Mouse (Mus musculus): ENCODE measurements around the gene Asb16.
"Not testable (repeated sequence)": the region's sequence is repeated elsewhere in the genome, so short reads cannot be mapped to it uniquely, and the experiment has no call there.

Asb16 gene

DNA sequence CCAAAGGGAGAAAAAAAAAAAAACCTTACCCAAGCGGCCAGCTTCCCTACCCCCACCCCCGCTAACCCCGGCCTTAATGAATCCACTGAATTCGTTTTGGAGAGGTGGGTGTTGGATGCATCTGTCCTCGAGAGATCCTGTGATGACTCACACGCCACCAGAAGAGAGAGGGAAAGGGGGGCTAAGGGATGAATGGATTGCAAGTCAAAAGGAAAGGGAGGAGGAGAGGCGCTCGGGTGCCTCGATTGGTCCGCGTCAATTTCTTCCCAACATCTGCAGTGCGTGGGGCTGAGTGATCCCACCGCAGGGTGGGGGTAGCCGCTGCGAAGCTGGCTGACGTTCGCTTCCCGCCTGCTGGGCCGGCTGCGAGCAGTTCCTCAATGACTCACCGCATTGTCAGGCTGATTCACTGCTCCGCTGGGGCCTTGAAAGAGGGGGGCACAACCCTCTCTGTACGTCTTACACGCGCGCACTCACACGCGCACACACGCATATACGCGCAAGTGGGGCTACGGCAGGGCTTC, 23.6 kb upstream of the Asb16 start:
- peak; percentile 84 for DNase-seq

DNA sequence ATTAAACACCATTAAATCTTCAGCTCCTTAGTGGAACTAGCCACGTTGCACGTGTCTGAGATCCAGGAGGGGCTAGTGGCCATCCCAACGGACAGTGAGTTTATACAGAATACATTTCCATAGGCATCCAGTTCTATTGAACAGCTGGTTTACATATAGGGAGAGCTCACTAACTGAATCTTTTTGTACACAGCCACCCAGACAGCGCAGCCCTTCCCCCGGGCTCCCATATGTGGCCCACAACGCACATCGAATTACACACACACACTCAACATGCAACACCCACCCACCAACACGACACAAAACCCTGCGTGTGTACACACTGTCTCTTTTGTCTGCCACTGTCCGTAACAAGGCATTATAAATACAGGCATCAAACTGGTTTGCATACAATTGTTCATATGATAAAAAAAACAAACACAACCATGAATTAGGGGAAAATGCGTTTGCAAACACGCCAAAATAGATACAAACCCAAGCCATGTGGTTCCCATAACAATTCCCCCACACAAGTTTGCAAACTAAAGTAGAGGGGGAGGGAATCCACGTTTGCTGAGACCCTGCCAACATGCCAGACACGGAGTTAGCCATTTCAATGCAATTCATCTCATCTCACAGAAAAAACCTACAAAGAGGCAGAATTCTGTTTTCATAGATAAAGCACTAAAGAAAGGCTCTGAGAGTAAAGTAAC, 22.8 kb upstream of the Asb16 start:
- peak; percentile 16 for DNase-seq

DNA sequence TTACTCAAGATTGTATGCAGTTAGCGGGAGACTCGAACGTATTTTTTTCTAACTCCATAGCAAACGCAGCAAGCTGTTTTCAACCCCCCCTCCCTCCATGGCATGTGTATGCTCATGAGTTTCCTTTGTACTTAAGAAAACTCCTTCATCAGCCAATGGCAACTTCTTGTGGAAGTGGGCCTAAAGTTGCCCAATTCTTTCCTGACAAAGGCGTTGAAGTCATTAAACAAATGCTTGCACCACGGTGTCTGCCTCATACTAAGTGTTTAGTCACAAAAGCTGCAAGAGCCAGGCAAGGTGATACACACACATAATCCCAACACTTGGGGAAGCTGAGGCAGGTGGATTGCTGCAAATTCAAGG, 22.3 kb upstream of the Asb16 start:
- DNase-seq: no peak

DNA sequence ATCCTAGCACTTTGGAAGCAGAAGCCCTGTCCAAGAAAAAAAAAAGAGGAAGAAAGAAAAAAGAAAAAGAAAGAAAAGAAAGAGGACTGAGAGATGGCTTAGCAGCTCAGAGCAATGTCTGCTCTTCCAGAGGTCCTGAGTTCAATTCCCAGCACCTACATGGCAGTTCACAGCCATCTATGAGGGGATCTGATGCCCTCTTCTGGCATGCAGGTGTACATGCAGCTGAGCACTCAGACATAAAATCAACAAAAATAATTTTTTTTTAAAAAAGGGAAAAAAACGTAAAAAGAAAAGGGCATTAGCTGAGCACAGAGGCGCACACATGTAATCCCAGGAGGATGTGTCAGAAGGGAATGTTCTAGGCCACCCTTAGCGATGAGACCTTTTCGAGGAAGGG, 21.7 kb upstream of the Asb16 start:
- no peak for DNase-seq

DNA sequence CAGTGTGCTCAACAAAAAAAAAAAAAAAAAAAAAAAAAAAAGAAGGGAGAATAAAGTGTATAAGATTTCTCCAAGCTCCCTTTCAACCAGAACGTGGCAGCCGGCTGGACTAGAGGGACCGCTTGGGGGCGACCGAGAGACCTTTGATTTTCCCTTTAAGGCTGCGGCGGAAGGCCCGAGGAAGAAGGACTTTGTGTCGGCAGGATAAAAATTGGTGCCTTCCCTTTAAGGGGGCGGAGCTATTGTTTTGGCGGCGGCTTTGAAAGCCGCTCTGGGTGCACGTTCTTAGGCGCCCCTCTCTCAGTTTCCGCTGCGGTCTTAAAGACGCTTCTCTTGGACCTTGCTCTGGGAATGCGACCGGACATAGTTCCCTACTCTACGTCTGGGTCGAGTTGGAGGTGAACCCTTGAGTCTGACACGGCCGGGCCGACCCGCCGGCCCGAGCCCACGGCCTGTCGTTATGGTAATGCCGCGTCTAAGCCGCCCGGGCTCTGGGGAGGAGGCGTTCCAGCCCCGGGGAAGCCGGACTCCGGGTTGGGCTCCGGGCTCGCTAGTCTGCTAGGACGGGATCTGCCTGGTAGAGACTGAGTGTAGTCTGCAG, 19.8 kb upstream of the Asb16 start, which contains the start of gene BC030867:
TSS of gene BC030867 (plus strand) at position 253 of the 601 bp plus-strand sequence.
- DNase-seq: peak; percentile 96

DNA sequence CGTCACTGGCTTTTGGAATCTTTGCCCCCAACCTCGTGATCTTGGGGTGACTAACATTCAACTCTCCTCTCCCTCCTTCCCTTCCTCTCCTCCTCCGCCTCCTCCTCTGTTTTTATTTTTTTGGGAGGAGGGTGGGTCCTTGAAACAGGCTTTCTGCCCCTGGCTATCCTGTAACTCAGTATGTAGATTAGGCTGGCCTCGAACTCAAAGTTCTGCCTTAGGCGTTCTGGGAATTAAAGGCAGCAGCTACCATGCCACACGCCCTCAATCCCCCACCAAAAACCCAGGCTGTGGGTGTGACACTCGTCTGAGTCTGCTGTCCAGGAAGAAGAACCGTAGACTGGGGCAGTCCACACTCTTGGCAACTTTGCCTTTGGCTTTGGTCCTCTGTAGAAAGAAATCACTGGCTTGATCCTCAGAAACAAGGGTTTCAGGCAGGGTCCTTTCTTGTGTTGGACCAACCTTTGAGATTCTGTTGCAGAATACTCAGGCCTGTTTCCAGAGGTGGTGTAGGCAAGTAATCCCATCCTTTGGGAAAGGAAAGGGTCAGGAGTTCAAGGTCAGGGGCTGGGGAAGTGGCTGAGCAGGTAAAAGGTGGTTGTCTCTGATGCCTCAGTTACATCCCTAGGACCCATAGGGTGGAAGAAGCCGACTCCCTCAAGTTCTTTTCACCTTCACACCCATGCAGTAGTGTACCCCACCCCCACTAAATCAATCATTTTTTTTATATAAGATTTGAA, 19.0 kb upstream of the Asb16 start:
- no peak for DNase-seq

DNA sequence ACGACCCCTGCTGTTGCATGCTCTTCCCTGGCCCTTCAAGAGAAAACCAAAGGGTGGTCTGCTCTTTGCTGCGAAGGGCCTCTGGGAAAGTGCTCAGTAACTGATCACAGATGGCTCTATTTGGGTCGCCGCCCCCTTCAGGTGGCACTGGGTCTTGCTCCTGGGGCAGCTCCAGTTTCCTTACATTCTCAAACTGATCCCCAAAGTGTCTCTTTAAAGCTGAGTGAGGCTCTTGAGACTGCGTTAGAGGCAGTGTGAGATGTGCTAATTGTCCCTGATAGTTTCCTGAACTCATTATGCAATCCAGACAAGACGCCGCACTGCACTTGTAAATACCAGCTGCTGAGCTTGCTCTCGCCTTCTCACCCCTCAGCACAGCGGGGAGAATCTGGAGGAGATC, 11.0 kb upstream of the Asb16 start:
- DNase-seq: peak; percentile 62

DNA sequence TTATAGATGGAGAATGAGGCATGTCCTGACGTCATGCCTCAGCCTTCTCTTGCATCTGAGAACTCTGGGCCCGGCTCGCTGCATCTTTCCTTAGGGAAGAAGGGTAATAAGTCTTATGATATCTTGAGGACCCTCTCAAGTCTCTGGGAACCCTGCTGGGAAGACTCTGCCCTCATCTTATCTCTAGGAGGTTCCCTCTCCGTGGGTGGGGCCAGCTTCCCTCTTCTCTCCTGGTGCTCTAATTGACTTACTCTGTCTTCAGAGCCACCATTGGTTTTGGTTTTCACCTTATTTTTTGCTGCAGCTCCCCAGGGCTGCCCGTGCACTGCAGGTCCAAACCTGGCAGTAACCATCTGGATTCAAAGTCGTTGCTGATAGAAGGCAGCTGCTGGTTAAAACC, 10.4 kb upstream of the Asb16 start:
- no peak for DNase-seq

DNA sequence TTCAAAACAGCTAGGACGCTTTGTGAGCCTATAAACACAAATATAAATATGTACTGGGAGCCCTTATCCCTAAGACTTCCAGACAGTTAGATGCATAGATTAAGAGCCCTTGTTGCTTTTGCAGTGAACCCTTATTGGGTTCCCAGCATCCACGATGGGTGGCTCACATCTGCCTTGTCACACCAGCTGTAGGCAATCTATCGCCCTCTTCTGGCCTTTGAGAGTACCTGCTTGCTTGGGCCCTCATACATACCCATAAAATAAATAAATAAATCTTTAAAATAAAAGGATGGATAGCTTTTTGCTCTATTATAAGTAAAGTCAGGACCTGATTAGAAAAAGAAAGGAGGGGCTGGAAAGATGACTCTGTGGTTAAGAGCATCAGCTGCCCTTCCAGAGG, 10.0 kb upstream of the Asb16 start:
- DNase-seq: peak; percentile 37

DNA sequence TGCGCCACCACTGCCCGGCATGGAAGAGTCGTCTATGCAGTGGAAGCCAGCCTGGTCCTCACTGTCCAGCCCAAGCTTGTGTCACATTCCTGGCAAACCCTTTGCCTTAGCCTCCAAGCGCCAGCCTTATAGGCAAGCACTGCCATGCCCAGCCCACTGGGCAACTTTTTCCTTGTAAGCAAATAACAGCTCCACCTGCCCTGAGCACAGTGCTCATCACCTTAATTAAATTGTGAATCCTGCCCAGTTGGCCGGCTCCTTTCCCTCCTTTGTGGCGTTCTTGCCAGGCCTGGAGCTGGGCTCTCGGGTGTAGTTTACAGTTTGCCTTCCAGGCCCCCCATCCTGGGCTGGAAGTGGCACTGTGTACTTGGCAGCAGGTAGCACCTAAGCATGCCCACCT, 5.3 kb upstream of the Asb16 start:
- DNase-seq: no peak

DNA sequence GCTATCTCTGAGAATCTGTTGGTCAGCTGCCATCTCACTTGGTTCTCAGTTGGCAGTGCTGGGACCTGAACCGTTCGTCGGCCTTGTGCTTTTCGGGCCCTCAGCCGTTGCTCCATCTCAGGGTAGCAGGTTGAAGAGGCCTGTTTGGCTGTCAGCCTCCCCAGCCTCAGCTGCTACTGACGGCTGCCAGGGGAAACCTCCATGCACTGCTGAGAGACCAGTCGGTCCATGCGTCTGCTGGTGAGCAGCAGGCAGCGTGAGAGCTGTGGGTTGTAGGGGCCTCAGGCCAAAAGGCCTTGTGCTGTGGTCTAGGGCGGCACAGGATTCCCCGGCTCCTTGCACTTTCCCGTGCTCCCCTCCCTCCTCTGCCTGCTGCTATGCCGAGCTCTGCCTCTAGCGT, 2.7 kb upstream of the Asb16 start:
- DNase-seq: no peak

DNA sequence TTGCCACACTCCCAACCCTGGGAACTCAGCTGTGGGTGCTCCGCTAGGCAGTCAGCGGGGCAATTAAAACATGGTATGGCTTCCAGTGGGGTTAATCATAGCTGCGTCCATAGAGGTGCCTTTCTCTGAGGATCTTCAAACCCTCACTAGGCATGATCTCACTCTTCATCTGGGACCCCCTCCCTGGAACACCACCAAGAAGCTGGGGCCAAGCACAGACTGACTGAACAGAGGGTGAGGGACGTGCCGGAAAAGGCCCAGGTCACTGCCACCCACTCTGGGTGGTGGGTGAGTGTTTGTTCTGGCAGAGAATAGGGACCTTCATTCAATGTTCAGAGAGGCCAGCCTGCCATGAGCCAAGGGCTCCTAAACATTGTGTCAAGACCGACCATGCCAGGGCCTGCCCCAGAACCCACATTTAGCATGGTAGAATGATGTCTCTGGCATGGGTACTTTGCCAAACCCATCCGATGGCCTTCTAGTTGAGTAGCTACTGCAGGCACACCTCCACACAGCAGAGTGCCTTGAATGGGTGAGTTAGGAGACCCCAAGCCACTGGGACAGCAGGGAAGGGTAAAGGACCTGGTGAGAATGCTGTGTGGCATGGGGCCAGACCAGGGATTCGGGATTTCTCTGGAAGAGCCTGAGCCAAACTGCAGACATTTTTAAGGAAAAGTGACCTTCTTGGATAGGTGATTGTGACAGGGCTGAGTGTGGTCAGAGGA, 1.8 kb upstream of the Asb16 start:
- no peak for DNase-seq

DNA sequence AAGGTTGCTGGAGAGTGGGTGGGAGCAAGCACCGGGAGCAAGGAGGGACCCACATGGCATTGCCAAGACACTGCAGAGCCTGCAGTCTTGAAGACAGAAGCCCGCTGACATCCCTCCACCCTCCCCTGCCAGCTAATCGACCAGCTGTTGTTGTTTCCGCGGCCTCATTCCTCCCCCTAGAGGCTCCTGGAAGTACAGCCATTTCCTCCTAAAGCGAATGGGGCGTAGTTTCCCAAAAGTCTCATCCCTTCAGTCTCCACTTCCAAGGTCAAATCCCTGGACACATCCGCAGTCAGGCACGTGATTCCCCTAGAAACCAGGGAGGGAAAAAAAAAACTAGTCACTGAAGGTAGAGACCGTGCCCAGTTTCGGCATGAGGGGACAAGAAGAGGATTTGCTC, 1.1 kb upstream of the Asb16 start:
- DNase-seq: peak; percentile 88

DNA sequence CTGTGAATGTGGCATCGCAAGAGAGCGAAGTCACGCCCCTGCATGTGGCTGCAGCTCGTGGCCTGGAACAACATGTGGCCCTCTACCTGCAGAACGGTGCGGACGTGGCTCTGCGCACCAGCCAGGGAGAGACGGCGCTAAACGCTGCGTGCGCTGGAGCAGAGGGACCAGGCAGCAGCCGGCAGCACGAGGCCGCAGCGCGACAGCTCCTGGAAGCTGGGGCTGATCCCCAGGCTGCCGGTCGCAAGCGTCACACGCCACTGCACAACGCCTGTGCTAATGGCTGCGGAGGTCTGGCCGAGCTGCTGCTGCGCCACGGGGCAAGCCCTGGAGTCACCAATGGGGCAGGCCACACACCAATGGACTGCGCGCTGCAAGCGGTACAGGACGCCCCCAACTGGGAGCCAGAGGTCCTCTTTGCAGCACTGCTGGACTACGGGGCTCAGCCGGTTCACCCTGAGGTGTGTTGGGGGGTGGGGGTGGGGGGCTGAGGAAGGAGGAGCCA, 7.9 kb downstream of the Asb16 start:
- DNase-seq: peak; percentile 80

DNA sequence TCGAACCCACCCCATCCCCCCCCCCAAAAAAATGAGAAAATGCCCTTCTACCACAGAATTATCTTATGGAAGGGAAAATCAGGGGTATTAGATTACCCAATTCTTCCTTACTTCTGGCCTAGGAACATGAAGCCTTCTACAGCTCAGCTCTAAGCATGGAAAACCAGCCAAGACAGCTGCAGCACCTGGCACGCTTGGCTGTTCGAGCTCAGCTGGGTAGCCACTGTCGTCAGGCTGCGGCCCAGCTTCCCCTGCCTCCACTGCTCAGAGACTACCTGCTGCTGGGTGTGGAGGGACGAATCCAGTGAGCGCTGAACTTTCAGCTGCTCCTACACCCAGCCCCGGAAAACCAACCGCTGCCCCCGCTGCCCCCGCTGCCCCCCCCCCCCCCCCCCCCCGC, 9.2 kb downstream of the Asb16 start:
- no peak for DNase-seq

DNA sequence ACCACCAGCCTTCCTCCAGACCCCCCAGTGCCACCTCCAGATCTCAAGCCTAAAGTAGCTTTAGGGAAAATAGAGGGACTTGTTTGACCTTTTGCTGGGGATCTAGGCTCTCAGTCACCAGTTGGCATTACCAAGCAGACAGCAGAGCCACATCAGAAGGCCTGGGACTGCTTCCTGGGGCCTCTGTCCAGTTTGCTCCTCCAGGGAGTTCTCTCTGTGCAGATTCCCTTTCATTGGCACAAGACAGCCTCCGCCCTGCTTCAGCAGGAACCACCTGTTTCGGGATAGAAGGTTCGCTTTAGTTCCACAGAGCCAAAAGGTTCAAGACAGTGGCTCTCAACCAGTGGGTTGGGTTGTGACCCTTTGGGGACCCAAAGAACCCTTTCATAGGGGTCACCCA, 11.1 kb downstream of the Asb16 start:
- no peak for DNase-seq

DNA sequence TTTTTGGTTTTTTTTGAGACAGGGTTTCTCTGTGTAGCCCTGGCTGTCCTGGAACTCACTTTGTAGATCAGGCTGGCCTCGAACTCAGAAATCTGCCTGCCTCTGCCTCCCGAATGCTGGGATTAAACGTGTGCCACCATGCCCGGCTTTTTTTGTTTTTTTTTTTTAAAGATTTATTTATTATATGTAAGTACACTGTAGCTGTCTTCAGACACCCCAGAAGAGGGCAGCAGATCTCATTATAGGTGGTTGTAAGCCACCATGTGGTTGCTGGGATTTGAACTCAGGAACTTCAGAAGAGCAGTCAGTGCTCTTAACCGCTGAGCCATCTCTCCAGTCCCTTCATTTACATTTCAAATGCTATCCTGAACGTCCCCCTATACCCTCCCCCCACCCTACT, 11.7 kb downstream of the Asb16 start:
- DNase-seq: not testable (repeated sequence)

DNA sequence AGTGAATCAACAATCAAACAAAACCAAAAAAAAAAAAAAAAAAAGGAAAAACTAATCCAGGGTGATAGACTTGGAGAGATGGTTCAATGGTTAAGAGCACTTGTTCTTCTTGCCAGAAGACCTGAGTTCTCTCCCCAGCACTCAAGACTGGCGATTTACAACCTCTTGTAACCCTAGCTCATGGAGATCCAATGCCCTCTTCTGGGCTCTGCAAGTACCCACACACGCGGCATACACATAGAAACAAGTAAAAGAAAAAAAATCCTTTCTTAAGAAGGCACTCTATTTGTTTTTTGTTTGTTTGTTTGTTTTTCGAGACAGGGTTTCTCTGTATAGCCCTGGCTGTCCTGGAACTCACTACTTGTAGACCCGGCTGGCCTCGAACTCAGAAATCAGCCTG, 15.4 kb downstream of the Asb16 start:
- DNase-seq: no peak

DNA sequence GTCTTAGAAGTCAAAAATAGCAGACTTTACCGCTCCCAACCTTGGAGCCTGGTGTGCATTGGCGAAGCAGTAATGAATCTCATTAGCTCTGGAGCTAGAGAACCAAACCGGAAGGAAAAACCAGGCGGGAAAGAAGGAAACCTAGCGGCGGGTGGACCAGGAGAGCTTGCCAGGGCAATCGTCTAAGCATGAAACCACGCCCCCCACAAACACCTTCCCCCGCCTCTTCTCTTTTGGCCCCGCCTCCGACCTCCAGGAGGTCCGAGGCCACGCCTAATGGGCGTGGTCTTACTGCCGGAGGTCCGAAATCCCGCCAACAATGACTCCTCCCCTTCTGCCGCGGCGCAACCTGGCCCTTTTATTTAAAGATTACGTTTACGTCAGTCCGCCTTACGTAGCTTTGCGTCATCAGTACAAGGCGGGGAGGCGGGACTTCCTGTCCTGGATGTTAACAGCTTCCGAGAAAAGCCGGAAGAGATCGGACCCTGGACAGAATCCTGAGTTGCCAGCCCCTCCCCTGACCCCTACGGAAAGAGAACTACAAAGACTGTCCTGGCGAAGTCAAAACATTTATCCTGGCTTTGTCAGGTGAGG, 16.1 kb downstream of the Asb16 start, which contains the start of gene Tmub2:
TSS of gene Tmub2 (plus strand) at position 431 of the 594 bp plus-strand sequence.
- peak; percentile 99 for DNase-seq

DNA sequence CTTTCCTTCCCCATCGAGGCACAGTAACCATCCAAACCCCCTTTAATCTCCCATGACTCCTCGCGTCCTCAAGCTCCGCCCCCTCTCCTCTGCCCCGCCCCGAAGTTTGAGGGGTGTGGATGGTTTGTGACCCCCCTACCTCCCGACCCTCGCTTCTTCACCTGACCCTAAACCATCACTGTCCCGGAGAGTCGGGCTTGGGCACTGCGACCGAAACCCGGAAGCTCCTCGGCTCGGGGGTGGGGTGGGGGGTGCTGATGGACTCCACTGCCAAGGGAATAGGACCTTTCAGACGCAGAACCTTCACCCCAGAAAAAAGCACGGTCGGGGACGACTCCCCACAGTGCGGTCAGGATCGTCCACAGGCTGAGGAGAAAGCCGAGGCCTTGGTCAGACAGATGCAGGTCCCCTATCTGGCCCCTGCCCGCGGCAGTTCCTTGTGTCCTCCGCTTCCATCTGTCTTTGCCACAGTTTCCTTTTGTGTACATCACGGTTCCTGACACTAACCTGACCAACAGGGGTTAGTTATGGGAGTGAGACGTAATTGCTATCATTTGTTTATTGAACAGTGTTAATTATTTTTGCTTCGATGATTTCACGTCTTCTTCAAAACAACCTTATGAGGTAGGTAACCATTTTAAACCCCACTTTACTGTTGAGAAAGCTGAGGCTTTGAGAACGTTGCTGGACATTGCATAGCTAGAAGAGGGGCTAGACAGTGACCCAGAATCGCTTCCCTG, 16.7 kb downstream of the Asb16 start:
- no peak for DNase-seq

DNA sequence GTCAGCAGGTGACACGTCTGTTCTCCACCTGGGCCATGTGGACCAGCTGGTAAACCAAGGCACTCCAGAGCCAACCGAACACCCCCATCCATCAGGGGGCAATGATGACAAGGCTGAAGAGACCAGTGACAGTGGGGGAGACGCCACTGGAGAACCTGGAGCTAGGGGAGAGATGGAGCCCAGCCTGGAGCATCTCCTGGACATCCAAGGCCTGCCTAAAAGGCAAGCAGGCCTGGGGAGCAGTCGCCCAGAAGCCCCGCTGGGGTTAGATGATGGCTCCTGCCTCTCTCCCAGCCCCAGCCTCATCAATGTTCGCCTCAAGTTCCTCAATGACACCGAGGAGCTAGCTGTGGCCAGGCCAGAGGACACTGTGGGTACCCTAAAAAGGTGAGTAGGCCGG, 18.9 kb downstream of the Asb16 start:
- DNase-seq: no peak
